Mouse (Mus musculus) G1E (cell line): ENCODE measurements around the gene Zkscan16.

Source experiments
- CTCF ChIP-seq: IDR thresholded peaks from 2 replicates; pipeline ENCODE4 v1.5.1; 2012; ENCODE audit warnings: low read depth, low read length, inconsistent platforms, mixed read lengths
- GATA2 ChIP-seq: IDR thresholded peaks from 2 replicates; pipeline ENCODE4 v1.6.1; 2012; ENCODE audit warnings: low read depth, low read length, inconsistent platforms, borderline replicate concordance
- TAL1 ChIP-seq: conservative IDR thresholded peaks from 2 replicates; pipeline ENCODE4 v1.6.1; 2012; ENCODE audit warnings: low read depth, low read length, inconsistent platforms, mixed read lengths

GRCm38 (mm10) chr4:58910175-58911068 is 33.0 kb upstream of the Zkscan16 start:
- TF ChIP-seq CTCF (no peak), TAL1 (no peak), GATA2 (no peak)
